In genomic region chr8:71907798-71908257, GRCm38 (mm10) we compare ENCODE assay signal across 8 mouse cellular contexts. TPM values are rescaled to one million over a fixed set of nuclear protein-coding genes. Genes with fewer than 3 reads are reported as not detected.
DNase-seq lines count a peak whose midpoint lies in the region; ATAC-seq lines count a peak whose summit lies in the region.

No protein-coding gene starts in this region.

- ATAC-seq in kidney, embryonic 16.5 days (ENCODE audit: low FRiP score, low TSS enrichment) = no peak
- ATAC-seq in heart, embryonic 16.5 days (replicated peaks; ENCODE audit: extremely low read depth, insufficient read depth, low FRiP score) = no peak
- ATAC-seq in megakaryocyte progenitor cell, adult 5-6 weeks (replicated peaks; ENCODE audit: poor library complexity) = no peak

- H3K4me1 ChIP-seq in kidney, embryonic 16.5 days (ENCODE audit: insufficient read depth, low read length) = no peaks in the 10 kb centered on the region
- 0 out of 2 replicates have a peak, but pooled peaks cover 4% of the 10 kb centered on the region for H3K4me1 ChIP-seq in heart, embryonic 16.5 days (ENCODE audit: control insufficient read depth, insufficient read depth, low read length)
- peaks cover 6% of the 10 kb centered on the region for H3K4me1 ChIP-seq in midbrain, embryonic 10.5 days

- no peaks in the 10 kb centered on the region for H3K36me3 ChIP-seq in kidney, embryonic 16.5 days (ENCODE audit: insufficient read depth, low read length)
- H3K36me3 ChIP-seq in heart, embryonic 16.5 days (ENCODE audit: control insufficient read depth, insufficient read depth) = no peaks in the 10 kb centered on the region
- peaks cover 3% of the 10 kb centered on the region; the same call in 1 of the 2 replicates for H3K36me3 ChIP-seq in midbrain, embryonic 10.5 days

- H3K27me3 ChIP-seq in kidney, embryonic 16.5 days (ENCODE audit: insufficient read depth, low read length) = no peaks in the 10 kb centered on the region
- H3K27me3 ChIP-seq in heart, embryonic 16.5 days (ENCODE audit: control insufficient read depth, insufficient read depth, low read length) = no peaks in the 10 kb centered on the region
- H3K27me3 ChIP-seq in midbrain, embryonic 10.5 days (ENCODE audit: low read depth, poor library complexity, severe bottlenecking) = 0 out of 2 replicates have a peak, but pooled peaks cover 5% of the 10 kb centered on the region

- H3K4me2 ChIP-seq in kidney, embryonic 16.5 days (replicated peaks; ENCODE audit: low read depth, low read length) = peak overlapping the region; percentile 42
- peak overlapping the region; percentile 79 for H3K4me2 ChIP-seq in heart, embryonic 16.5 days (ENCODE audit: low read depth, low read length)

- 94% methylated on average over 5 of the region's 5 CpGs for WGBS in kidney, embryonic 16.5 days
- WGBS in heart, embryonic 16.5 days = 90% methylated on average over 5 of the region's 5 CpGs
- 95% methylated on average over 5 of the region's 5 CpGs for WGBS in midbrain, embryonic 10.5 days

- H3K9ac ChIP-seq in kidney, embryonic 16.5 days (replicated peaks; ENCODE audit: low read length) = no peak overlapping the region
- no peak overlapping the region for H3K9ac ChIP-seq in heart, embryonic 16.5 days (ENCODE audit: low read length)

- H3K27ac ChIP-seq in kidney, embryonic 16.5 days (ENCODE audit: low read length) = peak overlapping the region; percentile 97
- peak overlapping the region; percentile 94 for H3K27ac ChIP-seq in heart, embryonic 16.5 days (ENCODE audit: low read length)
- peak overlapping the region; percentile 98 for H3K27ac ChIP-seq in midbrain, embryonic 10.5 days (replicated peaks)

- no peak for DNase-seq in kidney, adult 18-20 months
- DNase-seq in MEL-GATA-1-ER (ENCODE audit: extremely low read depth, low read depth) = peak; percentile 86
- DNase-seq in midbrain, embryonic 10.5 days (ENCODE audit: low spot score) = no peak
- DNase-seq in adrenal gland, postnatal 4 days (ENCODE audit: low spot score in 2 of 2) = no peak
- no peak for DNase-seq in cerebellum, postnatal 10 days

- H3K9me3 ChIP-seq in kidney, embryonic 16.5 days (ENCODE audit: low read length) = 0 out of 2 replicates have a peak, but pooled peaks cover 5% of the 10 kb centered on the region
- no peaks in the 10 kb centered on the region for H3K9me3 ChIP-seq in heart, embryonic 16.5 days (replicated peaks; ENCODE audit: control insufficient read depth, low read length)
- H3K9me3 ChIP-seq in midbrain, embryonic 10.5 days (replicated peaks) = peaks cover 11% of the 10 kb centered on the region; the same call in 1 of the 2 replicates

- peak overlapping the region; percentile 63 for H3K4me3 ChIP-seq in kidney, embryonic 16.5 days (ENCODE audit: low read length)
- peak overlapping the region; percentile 90 for H3K4me3 ChIP-seq in heart, embryonic 16.5 days (ENCODE audit: low read length)
- H3K4me3 ChIP-seq in midbrain, embryonic 10.5 days = peak overlapping the region; percentile 72

RNA-seq across cellular contexts. Expression of gene Zfp882, which starts 0.6 kb away (rescaled TPM):
- 6.4 and 6.6 TPM in 2 replicates for polyA plus RNA-seq in kidney, embryonic 16.5 days (2015; fragmentation: Nextera tagmentation; extraction: Ambion mirVana)
- 2.8 and 2.9 TPM in 2 replicates for polyA plus RNA-seq in heart, embryonic 16.5 days (2015; fragmentation: Nextera tagmentation; extraction: Ambion mirVana)
- 8.2 and 10.7 TPM in 2 replicates for polyA plus RNA-seq in midbrain, embryonic 10.5 days (2016; fragmentation: Nextera tagmentation; extraction: Ambion mirVana)
- 3.9 and 5.9 TPM in 2 replicates for total RNA-seq in megakaryocyte progenitor cell, adult 5-6 weeks (2015)
- 5.2 and 7.0 TPM in 2 replicates for total RNA-seq in megakaryocyte progenitor cell, adult 5-6 weeks (2017)
- 1 to 10 TPM; 7.7 to 9.6 TPM for total RNA-seq in adrenal gland, postnatal 4 days (2021)

RNA-seq across cellular contexts. Expression of gene Zfp617, which starts 0.6 kb away (rescaled TPM):
- polyA plus RNA-seq in kidney, embryonic 16.5 days (2015; fragmentation: Nextera tagmentation; extraction: Ambion mirVana) = 25.7 and 29.1 TPM in 2 replicates
- 26.4 and 26.9 TPM in 2 replicates for polyA plus RNA-seq in heart, embryonic 16.5 days (2015; fragmentation: Nextera tagmentation; extraction: Ambion mirVana)
- 35.4 and 37.5 TPM in 2 replicates for polyA plus RNA-seq in midbrain, embryonic 10.5 days (2016; fragmentation: Nextera tagmentation; extraction: Ambion mirVana)
- 19.6 and 21.4 TPM in 2 replicates for total RNA-seq in megakaryocyte progenitor cell, adult 5-6 weeks (2015)
- 9.7 and 12.6 TPM in 2 replicates for total RNA-seq in megakaryocyte progenitor cell, adult 5-6 weeks (2017)
- 10 to 100 TPM; 32.4 to 37.2 TPM for total RNA-seq in adrenal gland, postnatal 4 days (2021)

RNA-seq across cellular contexts. Expression of gene Zfp709, which starts 26.0 kb away (rescaled TPM):
- polyA plus RNA-seq in kidney, embryonic 16.5 days (2015; fragmentation: Nextera tagmentation; extraction: Ambion mirVana) = 6.4 and 6.5 TPM in 2 replicates
- polyA plus RNA-seq in heart, embryonic 16.5 days (2015; fragmentation: Nextera tagmentation; extraction: Ambion mirVana) = 4.5 and 6.1 TPM in 2 replicates
- polyA plus RNA-seq in midbrain, embryonic 10.5 days (2016; fragmentation: Nextera tagmentation; extraction: Ambion mirVana) = 5.3 and 5.4 TPM in 2 replicates
- total RNA-seq in megakaryocyte progenitor cell, adult 5-6 weeks (2015) = 4.8 and 7.9 TPM in 2 replicates
- total RNA-seq in megakaryocyte progenitor cell, adult 5-6 weeks (2017) = 7.6 and 10.5 TPM in 2 replicates
- 10 to 100 TPM; 11.6 to 14.6 TPM for total RNA-seq in adrenal gland, postnatal 4 days (2021)

RNA-seq across cellular contexts. Expression of gene Zfp961, which starts 43.0 kb away (rescaled TPM):
- polyA plus RNA-seq in kidney, embryonic 16.5 days (2015; fragmentation: Nextera tagmentation; extraction: Ambion mirVana) = 26.7 and 30.8 TPM in 2 replicates
- polyA plus RNA-seq in heart, embryonic 16.5 days (2015; fragmentation: Nextera tagmentation; extraction: Ambion mirVana) = 10.6 and 12.5 TPM in 2 replicates
- 24.4 and 26.6 TPM in 2 replicates for polyA plus RNA-seq in midbrain, embryonic 10.5 days (2016; fragmentation: Nextera tagmentation; extraction: Ambion mirVana)
- total RNA-seq in megakaryocyte progenitor cell, adult 5-6 weeks (2015) = 38.2 and 39.2 TPM in 2 replicates
- total RNA-seq in megakaryocyte progenitor cell, adult 5-6 weeks (2017) = 16.1 and 27.8 TPM in 2 replicates
- total RNA-seq in adrenal gland, postnatal 4 days (2021) = 10 to 100 TPM; 32.9 to 33.4 TPM
